Mouse (Mus musculus): ENCODE data around the gene Epha2.

DNA sequence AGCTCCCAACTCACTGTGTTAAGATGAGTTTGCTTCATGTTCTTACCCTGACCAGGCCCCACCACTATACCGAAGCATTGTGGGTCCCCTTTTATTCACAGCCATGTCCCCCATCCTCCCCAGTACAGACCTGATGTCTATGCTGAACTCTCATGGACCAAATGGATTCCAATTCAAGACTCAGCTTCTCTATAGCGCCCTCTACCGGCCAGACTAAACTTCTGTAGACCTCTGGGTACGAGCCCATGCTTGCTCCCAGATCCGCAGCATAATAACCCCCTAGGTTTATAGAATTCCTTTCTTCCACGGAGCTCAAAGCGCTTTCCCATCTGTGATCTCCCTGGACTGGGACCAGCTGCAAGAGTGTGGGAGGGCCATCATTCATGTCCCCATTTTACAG is 59.8 kb downstream of the Epha2 start:
- TF ChIP-seq CTCF (IDR thresholded peaks at IDR 0.05; ENCODE audit: extremely low read depth, insufficient read depth, low read length) (peak; percentile 38; the same call in 1 of the 2 replicates), POLR2A (IDR thresholded peaks at IDR 0.05; ENCODE audit: extremely low read depth, insufficient read depth, low read length) (no peak)

All from cortical plate, adult 2 months (tissue).